Mouse (Mus musculus) bone marrow macrophage, adult 2 months (primary cell): ENCODE measurements around the gene Lrrc3b.

ENCODE experiments used
- CTCF ChIP-seq: IDR thresholded peaks from 2 replicates; pipeline ENCODE4 v1.5.1; 2012; ENCODE audit warnings: low read depth, mild to moderate bottlenecking, low read length, moderate library complexity
- POLR2A ChIP-seq: IDR thresholded peaks from 2 replicates; pipeline ENCODE4 v1.6.1; 2012; ENCODE audit warnings: mild to moderate bottlenecking, low read depth, low read length, borderline replicate concordance

DNA sequence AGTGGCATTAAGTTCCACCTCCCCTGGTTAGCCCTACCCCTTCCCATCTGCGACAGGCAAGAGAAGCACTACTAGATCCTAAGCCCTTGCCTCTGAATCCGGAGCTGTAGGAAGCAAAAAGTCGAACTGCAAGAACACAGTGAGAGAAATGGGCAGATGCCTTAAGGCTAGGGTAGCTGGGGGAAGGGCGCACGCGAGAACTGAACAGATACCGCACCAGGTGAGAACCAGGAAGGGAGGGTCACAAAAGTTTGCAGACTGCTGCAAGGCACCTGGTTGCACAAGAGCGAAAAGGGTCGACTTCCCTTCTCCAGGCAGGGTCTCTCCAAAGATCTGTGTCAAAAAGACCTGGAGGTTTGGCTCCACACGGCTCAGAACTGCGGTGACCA lies 697 bp downstream of the Lrrc3b start:
- TF ChIP-seq CTCF (no peak), POLR2A (no peak)
